Mouse (Mus musculus): ENCODE data around the gene Camta2. TPM values are rescaled to one million over a fixed set of nuclear protein-coding genes. Genes with fewer than 3 reads are reported as not detected.

The Camta2 gene
- polyA plus RNA-seq, 1 experiment from 2014 or later, result 14.4 TPM

Small RNA genes lying within 50 kb of the gene (microRNA-seq; reads per million reads assigned to microRNA genes)
- gene Mir6925 (ENCODE audit: borderline number of aligned reads), result 0.27 reads per million

Other genes starting within 250 kb of the Camta2 start
- 28.6 and 31.2 TPM in 2 replicates for gene Med11, start 236.2 kb downstream of the Camta2 start, polyA plus RNA-seq (2014; fragmentation: Nextera tagmentation; extraction: Ambion mirVana)
- 1.1 and 1.9 TPM in 2 replicates for gene Zmynd15, start 228.7 kb downstream of the Camta2 start, polyA plus RNA-seq (2014; fragmentation: Nextera tagmentation; extraction: Ambion mirVana)
- gene Cxcl16, start 228.1 kb downstream of the Camta2 start, polyA plus RNA-seq (2014; fragmentation: Nextera tagmentation; extraction: Ambion mirVana), result 6.2 and 7.3 TPM in 2 replicates
- 8.2 and 10.3 TPM in 2 replicates for gene Tm4sf5, start 182.9 kb downstream of the Camta2 start, polyA plus RNA-seq (2014; fragmentation: Nextera tagmentation; extraction: Ambion mirVana)
- gene Vmo1, start 173.5 kb downstream of the Camta2 start, polyA plus RNA-seq (2014; fragmentation: Nextera tagmentation; extraction: Ambion mirVana), result 0.35 TPM in 1 of 2 replicates, not detected in the other
- 0.84 TPM in 1 of 2 replicates, not detected in the other for gene Gltpd2, start 168.9 kb downstream of the Camta2 start, polyA plus RNA-seq (2014; fragmentation: Nextera tagmentation; extraction: Ambion mirVana)
- 684 and 701 TPM in 2 replicates for gene Psmb6, start 162.7 kb downstream of the Camta2 start, polyA plus RNA-seq (2014; fragmentation: Nextera tagmentation; extraction: Ambion mirVana)
- not detected in 2 replicates for gene Gm40193, start 155.2 kb downstream of the Camta2 start, polyA plus RNA-seq (2014; fragmentation: Nextera tagmentation; extraction: Ambion mirVana)
- 7.4 and 8.6 TPM in 2 replicates for gene Pld2, start 148.0 kb downstream of the Camta2 start, polyA plus RNA-seq (2014; fragmentation: Nextera tagmentation; extraction: Ambion mirVana)
- gene Mink1, start 125.2 kb downstream of the Camta2 start, polyA plus RNA-seq (2014; fragmentation: Nextera tagmentation; extraction: Ambion mirVana), result 15.1 and 16.1 TPM in 2 replicates
- not detected in 2 replicates for gene 4930544D05Rik, start 72.3 kb downstream of the Camta2 start, polyA plus RNA-seq (2014; fragmentation: Nextera tagmentation; extraction: Ambion mirVana)
- not detected in 2 replicates for gene Chrne, start 68.9 kb downstream of the Camta2 start, polyA plus RNA-seq (2014; fragmentation: Nextera tagmentation; extraction: Ambion mirVana)
- gene Gp1ba, start 49.0 kb downstream of the Camta2 start, polyA plus RNA-seq (2014; fragmentation: Nextera tagmentation; extraction: Ambion mirVana), result 2.6 and 5.4 TPM in 2 replicates
- 66.8 and 76.9 TPM in 2 replicates for gene Rnf167, start 40.9 kb downstream of the Camta2 start, polyA plus RNA-seq (2014; fragmentation: Nextera tagmentation; extraction: Ambion mirVana)
- gene Slc25a11, start 40.6 kb downstream of the Camta2 start, polyA plus RNA-seq (2014; fragmentation: Nextera tagmentation; extraction: Ambion mirVana), result 221 and 245 TPM in 2 replicates
- gene Pfn1, start 33.5 kb downstream of the Camta2 start, polyA plus RNA-seq (2014; fragmentation: Nextera tagmentation; extraction: Ambion mirVana), result 1,771 and 1,932 TPM in 2 replicates
- gene Eno3, start 30.9 kb downstream of the Camta2 start, polyA plus RNA-seq (2014; fragmentation: Nextera tagmentation; extraction: Ambion mirVana), result 272 and 313 TPM in 2 replicates
- gene Spag7, start 18.7 kb downstream of the Camta2 start, polyA plus RNA-seq (2014; fragmentation: Nextera tagmentation; extraction: Ambion mirVana), result 187 and 201 TPM in 2 replicates
- gene Inca1, start 12.1 kb upstream of the Camta2 start, polyA plus RNA-seq (2014; fragmentation: Nextera tagmentation; extraction: Ambion mirVana), result 0.89 and 2.2 TPM in 2 replicates
- 9.8 and 11.4 TPM in 2 replicates for gene Kif1c, start 12.4 kb upstream of the Camta2 start, polyA plus RNA-seq (2014; fragmentation: Nextera tagmentation; extraction: Ambion mirVana)
- 7.1 and 9.3 TPM in 2 replicates for gene Zfp3, start 76.1 kb upstream of the Camta2 start, polyA plus RNA-seq (2014; fragmentation: Nextera tagmentation; extraction: Ambion mirVana)
- gene Scimp, start 124.5 kb upstream of the Camta2 start, polyA plus RNA-seq (2014; fragmentation: Nextera tagmentation; extraction: Ambion mirVana), result 0.27 TPM in 1 of 2 replicates, not detected in the other
- gene Rabep1, start 156.7 kb upstream of the Camta2 start, polyA plus RNA-seq (2014; fragmentation: Nextera tagmentation; extraction: Ambion mirVana), result 25.9 and 27.8 TPM in 2 replicates

All from heart, embryonic 11.5 days (tissue).